Mouse (Mus musculus) G1E (cell line): Measurements from ENCODE around the gene 4930558C23Rik. TPM values are rescaled to one million over a fixed set of nuclear protein-coding genes. Genes with fewer than 3 reads are reported as not detected.
A peak's percentile ranks its signal among the peaks of the same experiment; 100 is the strongest.
"Not testable (repeated sequence)": the region's sequence is repeated elsewhere in the genome, so short reads cannot be mapped to it uniquely, and the experiment has no call there.

Source experiments
- ATAC-seq: 2 replicates; pipeline ENCODE4 v1.8.0; 2016; ENCODE audit warnings: mild to moderate bottlenecking; ENCODE audit not compliant: insufficient number of reproducible peaks, poor library complexity, low FRiP score, severe bottlenecking; ENCODE audit errors: extremely low read depth
- DNase-seq: peaks from one replicate; pipeline ENCODE4 v3.0.0; 2012; ENCODE audit warnings: low spot score
- H3K27me3 ChIP-seq: 2 replicates; pipeline ENCODE4 v1.6.1; 2012; ENCODE audit warnings: mild to moderate bottlenecking, low read length, inconsistent platforms; ENCODE audit not compliant: insufficient read depth
- H3K36me3 ChIP-seq: replicated peaks from 2 replicates; pipeline ENCODE3; 2012; ENCODE audit warnings: mild to moderate bottlenecking, inconsistent platforms
- H3K4me1 ChIP-seq: 2 replicates; pipeline ENCODE4 v1.6.1; 2012; ENCODE audit warnings: low read depth, low read length, inconsistent platforms, mixed read lengths; ENCODE audit not compliant: insufficient read depth
- H3K4me3 ChIP-seq: 2 replicates; pipeline ENCODE4 v1.5.1; 2012; ENCODE audit warnings: low read depth, mild to moderate bottlenecking, inconsistent platforms, low read length, moderate library complexity, mixed read lengths
- H3K9me3 ChIP-seq: replicated peaks from 2 replicates; pipeline ENCODE4 v1.6.1; 2012; ENCODE audit warnings: inconsistent platforms
- CTCF ChIP-seq: IDR thresholded peaks from 2 replicates; pipeline ENCODE4 v1.5.1; 2012; ENCODE audit warnings: low read depth, low read length, inconsistent platforms, mixed read lengths
- GATA1 ChIP-seq: IDR thresholded peaks from 2 replicates; pipeline ENCODE4 v1.6.1; 2012; ENCODE audit warnings: borderline replicate concordance, low read length, inconsistent platforms, mixed read lengths
- GATA2 ChIP-seq: IDR thresholded peaks from 2 replicates; pipeline ENCODE4 v1.6.1; 2012; ENCODE audit warnings: low read depth, low read length, inconsistent platforms, borderline replicate concordance
- POLR2AphosphoS5 ChIP-seq: IDR thresholded peaks from 2 replicates; pipeline ENCODE4 v1.6.1; 2012; ENCODE audit warnings: low read depth, low read length, inconsistent platforms; ENCODE audit not compliant: insufficient replicate concordance
- TAL1 ChIP-seq: conservative IDR thresholded peaks from 2 replicates; pipeline ENCODE4 v1.6.1; 2012; ENCODE audit warnings: low read depth, low read length, inconsistent platforms, mixed read lengths
- polyA plus RNA-seq: library from polyadenylated mRNA; stranded (reverse); fragments of >175 nt; gene quantifications from 2 replicates; pipeline ENCODE4 v1.2.3, GENCODE M21; 2012
- total RNA-seq, 2 experiments: library from RNA; stranded (forward) in 1 of 2; stranded (reverse) in 1 of 2; fragments of 200-1000 nt in 1 of 2; fragments of >200 nt in 1 of 2; fragmentation: Nextera tagmentation in 1 of 2; gene quantifications; 2 replicates each; pipeline ENCODE4 v1.2.3; 2014 to 2017

The 4930558C23Rik gene
- total RNA-seq (2014; fragmentation: Nextera tagmentation) = not detected in 2 replicates
- not detected in 2 replicates for total RNA-seq (2017)
- not detected in 2 replicates for polyA plus RNA-seq

GRCm38 (mm10) chr3:95402741-95403140 is at the start of gene 4930558C23Rik:
Gene 4930558C23Rik (minus strand): TSS chr3:95402841.
- no peaks in the 10 kb centered on the region for H3K36me3 ChIP-seq
- H3K4me1 ChIP-seq = peaks cover 5% of the 10 kb centered on the region
- no peaks in the 10 kb centered on the region for H3K27me3 ChIP-seq
- DNase-seq = no peak
- H3K9me3 ChIP-seq = no peaks in the 10 kb centered on the region
- no peak for ATAC-seq
- no peak within 1 kb of the TSS for H3K4me3 ChIP-seq
- no peak for TF ChIP-seq POLR2AphosphoS5
- TF ChIP-seq TAL1 = no peak
- TF ChIP-seq GATA2 = no peak
- no peak for TF ChIP-seq GATA1
- no peak for TF ChIP-seq CTCF

- Histone ChIP-seq H3K4me1 (peaks cover 5% of the 10 kb centered on the region), H3K27me3 (no peaks in the 10 kb centered on the region), H3K9me3 (no peaks in the 10 kb centered on the region), H3K36me3 (peaks cover 67% of the 10 kb centered on the region), H3K4me3 (no peak overlapping the region)
- ATAC-seq (no peak), DNase-seq (no peak)
- no peak for TF ChIP-seq GATA2
- TF ChIP-seq TAL1 = no peak
- no peak for TF ChIP-seq CTCF
- no peak for TF ChIP-seq GATA1
- TF ChIP-seq POLR2AphosphoS5 = no peak
Observed at GRCm38 (mm10) chr3:95450915-95451314, 48.3 kb upstream of the 4930558C23Rik start.

- ATAC-seq (peak; percentile 15; the same call in 1 of the 2 replicates), DNase-seq (no peak)
- Histone ChIP-seq H3K4me1 (peaks cover 8% of the 10 kb centered on the region), H3K4me3 (no peak overlapping the region), H3K9me3 (no peaks in the 10 kb centered on the region), H3K36me3 (peaks cover 69% of the 10 kb centered on the region), H3K27me3 (no peaks in the 10 kb centered on the region)
- TF ChIP-seq GATA2 = no peak
- no peak for TF ChIP-seq GATA1
- no peak for TF ChIP-seq POLR2AphosphoS5
- TF ChIP-seq TAL1 = no peak
- peak; percentile 70 for TF ChIP-seq CTCF
Observed at GRCm38 (mm10) chr3:95450408-95450807, 47.8 kb upstream of the 4930558C23Rik start.

GRCm38 (mm10) chr3:95445311-95445710 is 42.7 kb upstream of the 4930558C23Rik start:
- no peaks in the 10 kb centered on the region for H3K27me3 ChIP-seq
- peaks cover 52% of the 10 kb centered on the region for H3K36me3 ChIP-seq
- TF ChIP-seq TAL1 = no peak
- no peak for TF ChIP-seq CTCF
- TF ChIP-seq POLR2AphosphoS5 = no peak
- no peak for TF ChIP-seq GATA2
- TF ChIP-seq GATA1 = no peak
- DNase-seq = no peak
- no peak for ATAC-seq
- peaks cover 24% of the 10 kb centered on the region for H3K4me1 ChIP-seq
- H3K9me3 ChIP-seq = no peaks in the 10 kb centered on the region
- no peak overlapping the region for H3K4me3 ChIP-seq

GRCm38 (mm10) chr3:95442406-95443117 is 39.9 kb upstream of the 4930558C23Rik start:
- no peak overlapping the region for H3K4me3 ChIP-seq
- ATAC-seq (no peak), DNase-seq (no peak)
- H3K27me3 ChIP-seq = no peaks in the 10 kb centered on the region
- no peak for TF ChIP-seq GATA2
- no peak for TF ChIP-seq POLR2AphosphoS5
- H3K36me3 ChIP-seq = peaks cover 57% of the 10 kb centered on the region
- H3K9me3 ChIP-seq = no peaks in the 10 kb centered on the region
- peaks cover 29% of the 10 kb centered on the region; the same call in 1 of the 2 replicates for H3K4me1 ChIP-seq

GRCm38 (mm10) chr3:95439670-95440069 is 37.0 kb upstream of the 4930558C23Rik start:
- no peak for TF ChIP-seq GATA2
- no peak for TF ChIP-seq TAL1
- no peak for TF ChIP-seq CTCF
- no peak for TF ChIP-seq GATA1
- no peak for TF ChIP-seq POLR2AphosphoS5

GRCm38 (mm10) chr3:95438636-95439035 is 36.0 kb upstream of the 4930558C23Rik start:
- H3K9me3 ChIP-seq, H3K4me3 ChIP-seq, H3K27me3 ChIP-seq, DNase-seq, ATAC-seq: not testable (repeated sequence)
- Histone ChIP-seq H3K4me1 (peaks cover 33% of the 10 kb centered on the region), H3K36me3 (peaks cover 46% of the 10 kb centered on the region)

More at GRCm38 (mm10) chr3:95439670-95440069, 37.0 kb upstream of the 4930558C23Rik start:
- no peak overlapping the region for H3K4me3 ChIP-seq
- DNase-seq (no peak), ATAC-seq (no peak)
- no peaks in the 10 kb centered on the region for H3K27me3 ChIP-seq
- H3K36me3 ChIP-seq = peaks cover 55% of the 10 kb centered on the region
- H3K9me3 ChIP-seq = no peaks in the 10 kb centered on the region
- peaks cover 38% of the 10 kb centered on the region for H3K4me1 ChIP-seq
